Mouse (Mus musculus) intestine, embryonic 16.5 days (tissue): ENCODE measurements at regions not wholly inside any gene's neighbourhood (a gene's known extent, or its start where the extent isn't known, plus 50 kb on each side); places are given as distances from the start of the nearest gene placed in this dataset.
"Not testable (repeated sequence)": the region's sequence is repeated elsewhere in the genome, so short reads cannot be mapped to it uniquely, and the experiment has no call there.

Source experiments
- ATAC-seq: fragments of 200-750 bp; cut with Nextera tagmentation; 2 replicates; pipeline ENCODE4 v1.8.0; 2017; ENCODE audit warnings: moderate TSS enrichment, moderate library complexity
- H3K27ac ChIP-seq: fragments of 300-500 bp; sonication (generic); 2 replicates; pipeline ENCODE4 v1.5.1; 2014; ENCODE audit warnings: mild to moderate bottlenecking, low read length
- H3K27me3 ChIP-seq: fragments of 300-500 bp; sonication (generic); replicated peaks from 2 replicates; pipeline ENCODE4 v1.6.1; 2014; ENCODE audit warnings: low read length, control low read depth, mixed read lengths; ENCODE audit not compliant: control insufficient read depth, insufficient read depth
- H3K36me3 ChIP-seq: fragments of 300-500 bp; sonication (generic); 2 replicates; pipeline ENCODE4 v1.6.1; 2014; ENCODE audit warnings: low read length, control low read depth; ENCODE audit not compliant: control insufficient read depth, insufficient read depth
- H3K4me1 ChIP-seq: fragments of 300-500 bp; sonication (generic); 2 replicates; pipeline ENCODE4 v1.6.1; 2014; ENCODE audit warnings: low read length, control low read depth, mixed read lengths; ENCODE audit not compliant: control insufficient read depth, insufficient read depth
- H3K4me2 ChIP-seq: fragments of 300-500 bp; sonication (generic); 2 replicates; pipeline ENCODE4 v1.6.1; 2014; ENCODE audit warnings: low read depth, low read length, control low read depth
- H3K4me3 ChIP-seq: fragments of 300-500 bp; sonication (generic); 2 replicates; pipeline ENCODE4 v1.5.1; 2014; ENCODE audit warnings: mild to moderate bottlenecking, low read length
- H3K9ac ChIP-seq: fragments of 300-500 bp; sonication (generic); 2 replicates; pipeline ENCODE4 v1.6.1; 2014; ENCODE audit warnings: low read depth, low read length
- H3K9me3 ChIP-seq: fragments of 300-500 bp; sonication (generic); 2 replicates; pipeline ENCODE4 v1.6.1; 2016; ENCODE audit warnings: low read length, control low read depth; ENCODE audit not compliant: control insufficient read depth
- WGBS: fragments of 180-500 bp; shearing (Covaris S2); extraction: QIAGEN DNeasy Blood & Tissue Kit; methylation state at CpG from one replicate; pipeline ENCODE4 v1.1.7; 2014; 5-methylcytosine and 5-hydroxymethylcytosine counted together

DNA sequence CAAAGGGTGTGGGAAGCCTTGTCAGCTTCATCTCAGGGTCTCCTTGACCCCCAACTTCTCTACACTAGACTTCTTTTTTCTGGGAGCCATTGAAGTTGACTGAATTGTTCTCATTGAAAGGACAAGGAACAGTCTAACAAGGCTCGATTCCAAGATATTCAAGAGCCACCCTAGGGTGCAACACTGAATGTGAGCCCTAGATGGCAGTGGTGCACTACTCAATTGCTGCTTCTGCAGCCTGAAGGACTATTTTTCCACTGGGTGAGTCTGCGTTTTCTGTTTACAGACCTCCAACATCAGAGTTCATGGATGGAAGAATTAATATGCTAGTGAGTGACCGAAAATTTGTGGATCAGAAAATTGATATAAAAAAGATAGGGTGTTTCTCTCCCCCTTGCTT, 161.5 kb downstream of the Hpcal1 start:
- not testable (repeated sequence) for H3K36me3 ChIP-seq

DNA sequence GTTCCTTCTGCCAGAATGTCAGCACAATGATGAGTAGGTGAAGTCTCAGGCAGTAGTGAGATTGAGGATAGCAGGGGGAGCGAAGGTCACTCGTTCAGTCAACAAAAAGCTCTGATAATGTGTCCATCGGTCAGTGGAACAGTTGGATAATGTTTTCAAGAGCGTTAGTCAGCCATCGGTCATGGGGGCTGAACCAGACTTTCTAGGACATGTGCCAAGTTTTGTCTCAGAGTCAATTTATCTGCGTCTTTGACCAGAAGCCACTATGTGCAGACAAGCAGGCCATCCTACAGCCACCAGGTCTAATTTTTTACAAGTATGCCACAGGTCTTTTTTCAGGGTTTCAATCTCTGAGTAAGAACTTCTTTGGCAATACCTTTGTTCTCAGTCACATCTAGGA, 181.8 kb downstream of the Hpcal1 start:
- H3K27ac ChIP-seq, ATAC-seq: not testable (repeated sequence)

More for the DNA sequence above, 161.5 kb downstream of the Hpcal1 start:
- not testable (repeated sequence) for H3K4me2 ChIP-seq, H3K9me3 ChIP-seq, H3K9ac ChIP-seq, H3K4me3 ChIP-seq, ATAC-seq, H3K27ac ChIP-seq, H3K27me3 ChIP-seq, H3K4me1 ChIP-seq
- whole genome bisulfite sequencing = 46% methylated on average over 3 of the region's 3 CpGs

DNA sequence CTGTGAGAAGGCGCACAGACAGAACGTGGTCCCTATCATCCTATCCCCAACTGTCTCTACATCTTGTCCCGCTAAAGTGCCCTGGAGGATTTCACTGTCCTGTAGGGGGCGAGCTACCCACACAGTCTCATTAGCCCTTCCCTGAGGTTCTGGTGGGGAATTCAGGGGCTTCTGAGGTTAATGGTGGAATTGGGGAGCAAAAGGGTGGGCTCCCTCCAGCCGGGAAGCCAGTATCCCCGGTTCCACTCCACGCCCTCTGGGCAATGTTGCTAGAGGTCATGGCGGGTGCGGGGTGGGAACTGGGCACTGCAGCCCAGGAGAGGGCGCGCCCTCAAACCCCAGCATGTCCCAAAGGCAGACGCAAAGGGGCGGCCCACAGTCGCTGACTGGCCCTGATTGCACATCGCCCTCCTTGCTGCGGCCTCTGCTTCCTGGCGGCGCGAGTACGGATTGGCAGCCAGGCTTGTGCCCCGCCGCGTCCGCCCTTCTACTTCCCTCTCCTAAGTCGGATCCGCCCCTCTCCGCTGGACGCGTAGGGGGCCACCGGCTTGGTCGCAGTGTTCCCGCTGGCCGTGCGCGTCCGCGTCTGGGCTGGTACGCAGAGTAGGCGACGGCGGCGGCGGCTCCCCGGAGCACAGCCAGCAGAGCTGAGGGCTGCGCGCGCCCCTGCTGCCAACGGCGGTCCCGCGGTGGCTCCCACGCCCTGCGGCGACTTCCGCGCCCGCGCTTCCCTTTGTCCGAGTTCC, 190.9 kb downstream of the Hpcal1 start:
- Histone ChIP-seq H3K9me3 (no peaks in the 10 kb centered on the region), H3K36me3 (no peaks in the 10 kb centered on the region), H3K9ac (peak overlapping the region; percentile 93), H3K27ac (peak overlapping the region; percentile 86), H3K4me3 (peak overlapping the region; percentile 88), H3K27me3 (no peaks in the 10 kb centered on the region), H3K4me1 (no peaks in the 10 kb centered on the region), H3K4me2 (peak overlapping the region; percentile 65)
- ATAC-seq = peak; percentile 100
- 1% methylated on average over 59 of the region's 59 CpGs for WGBS

More for the DNA sequence above, 181.8 kb downstream of the Hpcal1 start:
- not testable (repeated sequence) for H3K36me3 ChIP-seq, H3K4me1 ChIP-seq, H3K4me3 ChIP-seq, H3K9ac ChIP-seq, H3K27me3 ChIP-seq, H3K4me2 ChIP-seq, H3K9me3 ChIP-seq
- 36% methylated on average over 6 of the region's 6 CpGs for WGBS

DNA sequence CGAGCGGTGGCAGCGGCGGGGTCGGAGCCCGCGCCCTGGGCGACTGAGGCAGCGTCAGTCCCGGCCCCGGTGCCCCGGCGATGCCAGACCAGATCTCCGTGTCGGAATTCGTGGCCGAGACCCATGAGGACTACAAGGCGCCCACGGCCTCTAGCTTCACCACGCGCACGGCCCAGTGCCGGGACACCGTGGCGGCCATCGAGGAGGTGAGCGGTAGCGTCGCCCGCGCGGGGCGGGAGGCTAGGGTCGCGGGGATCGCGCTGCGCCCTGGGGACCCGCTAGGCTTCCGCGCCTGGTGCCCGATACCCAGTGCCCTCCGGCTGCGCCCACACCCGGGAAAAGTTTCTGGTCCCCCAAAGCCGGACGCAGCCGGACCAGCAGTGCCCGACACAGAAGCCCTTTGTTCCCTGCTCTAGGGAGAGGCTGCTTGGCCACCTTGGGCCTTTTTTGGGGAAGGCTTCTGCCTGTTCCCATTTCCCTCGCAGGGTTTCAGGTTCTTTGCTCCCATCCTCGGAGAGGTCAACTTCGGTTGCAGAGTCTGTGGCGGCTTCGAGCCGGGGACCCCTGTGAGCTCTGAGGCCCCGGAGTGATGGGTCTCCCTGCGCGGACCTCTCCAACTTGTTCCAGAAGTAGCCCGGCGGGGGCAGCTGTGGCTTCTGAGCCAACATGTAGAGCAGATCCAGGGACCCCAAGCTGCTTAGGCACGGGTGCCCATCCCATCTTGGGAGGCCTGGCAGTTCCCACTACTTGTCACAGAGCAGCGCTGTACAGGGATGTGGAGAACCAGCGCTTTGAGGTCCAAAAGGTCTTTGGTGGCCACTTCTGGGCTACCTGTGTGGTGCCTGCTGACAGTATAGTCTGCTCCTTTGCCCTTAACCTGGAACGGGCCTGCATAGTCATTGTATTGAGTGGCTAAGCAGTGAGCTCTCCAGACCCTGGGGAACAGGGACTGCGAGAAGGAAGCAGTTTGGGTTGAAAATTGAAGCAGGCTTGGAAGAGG, 191.8 kb downstream of the Hpcal1 start:
- peak overlapping the region; percentile 86 for H3K27ac ChIP-seq

DNA sequence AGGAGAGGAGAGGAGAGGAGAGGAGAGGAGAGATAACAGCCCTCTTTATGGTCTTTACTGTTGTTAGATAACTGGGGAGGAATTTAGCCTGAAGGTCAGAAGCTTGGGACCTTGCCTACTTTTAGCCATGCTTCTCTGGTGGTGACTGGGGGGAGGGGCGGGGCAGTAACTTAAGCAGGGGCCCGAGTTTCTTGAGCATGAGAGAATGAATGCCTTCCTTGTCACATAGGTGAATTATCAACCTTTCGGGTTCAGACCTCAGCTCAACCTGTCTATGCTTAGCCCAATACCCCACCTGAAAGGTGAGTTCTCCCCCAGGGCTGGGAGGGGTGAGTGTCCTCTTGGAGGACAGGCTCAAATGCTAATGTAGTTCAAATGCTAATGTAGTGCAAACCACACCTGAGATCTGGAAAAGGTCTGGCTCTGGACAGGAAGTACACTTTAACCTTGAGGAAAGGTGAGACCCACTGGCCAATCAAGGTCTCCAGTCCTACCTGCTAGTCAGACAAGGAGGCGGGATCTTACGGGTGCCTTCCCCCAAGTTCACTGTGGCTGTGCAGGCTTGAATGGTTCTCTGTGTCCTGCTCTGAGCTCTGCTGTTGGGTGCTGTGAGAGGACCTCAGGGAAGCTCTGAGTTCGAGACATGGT, 201.1 kb downstream of the Hpcal1 start:
- H3K4me1 ChIP-seq, H3K4me3 ChIP-seq, H3K27ac ChIP-seq, H3K36me3 ChIP-seq, H3K27me3 ChIP-seq, ATAC-seq, H3K9ac ChIP-seq, H3K4me2 ChIP-seq: not testable (repeated sequence)
- H3K9me3 ChIP-seq = peaks cover 13% of the 10 kb centered on the region
- WGBS = 85% methylated on average over 6 of the region's 6 CpGs

More for the DNA sequence above, 191.8 kb downstream of the Hpcal1 start:
- ATAC-seq, H3K9me3 ChIP-seq, H3K4me1 ChIP-seq, H3K27me3 ChIP-seq, H3K36me3 ChIP-seq: not testable (repeated sequence)
- H3K4me2 ChIP-seq = peak overlapping the region; percentile 65
- H3K4me3 ChIP-seq = peak overlapping the region; percentile 88
- H3K9ac ChIP-seq = peak overlapping the region; percentile 93
- 1% methylated on average over 58 of the region's 65 CpGs for WGBS

DNA sequence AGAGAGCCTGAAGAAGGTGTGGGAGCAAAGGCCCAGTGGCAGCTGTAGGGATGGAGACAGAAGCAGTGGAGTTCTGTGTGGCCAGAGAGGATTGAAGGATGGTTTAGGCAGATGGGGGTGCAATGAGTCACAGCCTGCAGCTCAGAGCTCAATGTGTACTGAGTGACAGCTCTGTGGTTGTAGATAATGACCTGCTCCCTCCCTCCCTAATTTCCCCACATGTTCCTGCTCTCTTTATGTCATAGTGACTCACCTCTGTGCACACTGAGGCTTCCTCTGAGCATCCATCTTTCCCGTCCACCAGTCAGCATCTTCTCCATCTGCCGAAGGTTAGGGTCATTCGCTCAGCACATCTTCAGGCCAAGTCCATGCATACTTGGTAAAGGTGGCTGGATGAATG, 222.4 kb downstream of the Hpcal1 start:
- not testable (repeated sequence) for H3K27me3 ChIP-seq, H3K36me3 ChIP-seq, H3K4me2 ChIP-seq, H3K4me1 ChIP-seq, H3K27ac ChIP-seq, ATAC-seq, H3K9me3 ChIP-seq, H3K9ac ChIP-seq, H3K4me3 ChIP-seq
- 92% methylated on average over 3 of the region's 3 CpGs for WGBS
